Mouse (Mus musculus): ENCODE results near the gene Lingo1. TPM values are rescaled to one million over a fixed set of nuclear protein-coding genes. Genes with fewer than 3 reads are reported as not detected.

The Lingo1 gene
- total and polyA plus RNA-seq, 3 experiments, result not detected

GRCm38 (mm10) chr9:56610466-56610865, 185.8 kb downstream of the Lingo1 start:
- in situ Hi-C loops (cut with MboI; ENCODE audit: low pct_ligation_motif_present, low pct_unique_long_range_greater_than_20kb, low sequenced_read_pairs), result no loop called here
- Histone ChIP-seq H3K36me3 (replicated peaks in 1 of 2; ENCODE audit: control insufficient read depth in 1 of 2, insufficient read depth in 1 of 2, low read length in 1 of 2) (no peaks in the 10 kb centered on the region), H3K4me1 (ENCODE audit: control insufficient read depth in 1 of 2, insufficient read depth in 2 of 2) (peaks cover 18 to 65% of the 10 kb centered on the region in 2 experiments), H3K27me3 (replicated peaks) (no peaks in the 10 kb centered on the region), H3K4me3 (replicated peaks in 1 of 3; ENCODE audit: low read depth in 2 of 3, low read length in 2 of 3, poor library complexity in 1 of 3) (no peak overlapping the region), H3K9ac (ENCODE audit: insufficient read depth, low read depth) (no peak overlapping the region), H3K4me2 (ENCODE audit: insufficient read depth, low read depth, poor library complexity, severe bottlenecking) (no peak overlapping the region), H3K79me2 (replicated peaks; ENCODE audit: control insufficient read depth, extremely low read depth, insufficient read depth, poor library complexity, severe bottlenecking) (no peaks in the 10 kb centered on the region), H3K9me3 (replicated peaks; ENCODE audit: low read length) (no peaks in the 10 kb centered on the region), H3K27ac (ENCODE audit: insufficient read depth, low read depth) (no peak overlapping the region)
- dilution Hi-C loops (cut with MboI; ENCODE audit: extremely low pct_ligation_motif_present, extremely low pct_unique_long_range_greater_than_20kb, low sequenced_read_pairs), result no loop called here
- no peak for TF ChIP-seq SMC3 (IDR thresholded peaks at IDR 0.05; ENCODE audit: low read depth, low read length)
- TF ChIP-seq ETS1 (conservative IDR thresholded peaks at IDR 0.05; ENCODE audit: low read depth, low read length), result no peak
- TF ChIP-seq ZKSCAN1 (IDR thresholded peaks at IDR 0.05; ENCODE audit: borderline replicate concordance, low read depth, low read length), result no peak
- TF ChIP-seq MXI1 (IDR thresholded peaks at IDR 0.05; ENCODE audit: low read depth, low read length), result no peak
- no peak for DNase-seq (ENCODE audit: extremely low read depth)

GRCm38 (mm10) chr9:56609486-56609885, 186.8 kb downstream of the Lingo1 start:
- H3K4me3 ChIP-seq (replicated peaks in 1 of 3; ENCODE audit: low read depth in 2 of 3, low read length in 2 of 3, poor library complexity in 1 of 3), result no peak overlapping the region
- no peak for DNase-seq (ENCODE audit: extremely low read depth)
- no peaks in the 10 kb centered on the region for H3K36me3 ChIP-seq (replicated peaks in 1 of 2; ENCODE audit: control insufficient read depth in 1 of 2, insufficient read depth in 1 of 2, low read length in 1 of 2)
- H3K4me2 ChIP-seq (ENCODE audit: insufficient read depth, low read depth, poor library complexity, severe bottlenecking), result no peak overlapping the region
- H3K79me2 ChIP-seq (replicated peaks; ENCODE audit: control insufficient read depth, extremely low read depth, insufficient read depth, poor library complexity, severe bottlenecking), result no peaks in the 10 kb centered on the region
- peaks cover 18 to 64% of the 10 kb centered on the region in 2 experiments for H3K4me1 ChIP-seq (ENCODE audit: control insufficient read depth in 1 of 2, insufficient read depth in 2 of 2)
- no peak overlapping the region for H3K27ac ChIP-seq (ENCODE audit: insufficient read depth, low read depth)
- no peak overlapping the region for H3K9ac ChIP-seq (ENCODE audit: insufficient read depth, low read depth)
- no peaks in the 10 kb centered on the region for H3K9me3 ChIP-seq (replicated peaks; ENCODE audit: low read length)
- in situ Hi-C loops (cut with MboI; ENCODE audit: low pct_ligation_motif_present, low pct_unique_long_range_greater_than_20kb, low sequenced_read_pairs) (no loop called here), dilution Hi-C loops (cut with MboI; ENCODE audit: extremely low pct_ligation_motif_present, extremely low pct_unique_long_range_greater_than_20kb, low sequenced_read_pairs) (no loop called here)
- H3K27me3 ChIP-seq (replicated peaks), result no peaks in the 10 kb centered on the region
- TF ChIP-seq TBP (conservative IDR thresholded peaks at IDR 0.05; ENCODE audit: low read depth, low read length) (no peak), USF1 (IDR thresholded peaks at IDR 0.05; ENCODE audit: low read depth, low read length) (no peak), UBTF (IDR thresholded peaks at IDR 0.05; ENCODE audit: low read depth, low read length) (no peak), ZMIZ1 (IDR thresholded peaks at IDR 0.05; ENCODE audit: low read depth, low read length) (no peak), RAD21 (IDR thresholded peaks at IDR 0.05; ENCODE audit: low read depth, low read length) (no peak), EP300 (IDR thresholded peaks at IDR 0.05; ENCODE audit: low read length) (no peak), MAZ (IDR thresholded peaks at IDR 0.05; ENCODE audit: low read depth, low read length) (no peak), E2F4 (IDR thresholded peaks at IDR 0.05; ENCODE audit: insufficient replicate concordance, low read depth, low read length) (no peak), JUN (IDR thresholded peaks at IDR 0.05; ENCODE audit: insufficient read depth, low read depth, low read length) (no peak), KAT2A (IDR thresholded peaks at IDR 0.05; ENCODE audit: insufficient replicate concordance, low read length) (no peak), MAFK (IDR thresholded peaks at IDR 0.05; ENCODE audit: insufficient replicate concordance, low read length) (no peak), MXI1 (IDR thresholded peaks at IDR 0.05; ENCODE audit: low read depth, low read length) (no peak), ELF1 (IDR thresholded peaks at IDR 0.05; ENCODE audit: low read depth, low read length) (no peak), ZKSCAN1 (IDR thresholded peaks at IDR 0.05; ENCODE audit: borderline replicate concordance, low read depth, low read length) (no peak)
